Mouse (Mus musculus) stomach, embryonic 14.5 days (tissue): ENCODE data around the gene Nr1i2. TPM values are rescaled to one million over a fixed set of nuclear protein-coding genes. Genes with fewer than 3 reads are reported as not detected.

ENCODE experiments used
- ATAC-seq: fragments of 200-750 bp; cut with Nextera tagmentation; 2 replicates; pipeline ENCODE4 v1.8.0; 2017; ENCODE audit warnings: low read depth, moderate TSS enrichment; ENCODE audit not compliant: insufficient number of reproducible peaks, insufficient read depth, low FRiP score
- H3K27ac ChIP-seq: fragments of 300-500 bp; sonication (generic); 2 replicates; pipeline ENCODE4 v1.5.1; 2014; ENCODE audit warnings: mild to moderate bottlenecking, low read length, moderate library complexity, mixed read lengths
- H3K27me3 ChIP-seq: fragments of 300-500 bp; sonication (generic); 2 replicates; pipeline ENCODE4 v1.6.1; 2014; ENCODE audit warnings: low read length, control low read depth, mixed read lengths; ENCODE audit not compliant: control insufficient read depth, insufficient read depth
- H3K36me3 ChIP-seq: fragments of 300-500 bp; sonication (generic); 2 replicates; pipeline ENCODE4 v1.6.1; 2014; ENCODE audit warnings: mild to moderate bottlenecking, control low read depth, low read length, moderate library complexity, mixed read lengths; ENCODE audit not compliant: control insufficient read depth, insufficient read depth
- H3K4me1 ChIP-seq: fragments of 300-500 bp; sonication (generic); 2 replicates; pipeline ENCODE4 v1.6.1; 2014; ENCODE audit warnings: low read length, control low read depth, mixed read lengths; ENCODE audit not compliant: control insufficient read depth, insufficient read depth
- H3K4me2 ChIP-seq: fragments of 300-500 bp; sonication (generic); replicated peaks from 2 replicates; pipeline ENCODE4 v1.6.1; 2014; ENCODE audit warnings: low read depth, low read length, control low read depth
- H3K4me3 ChIP-seq: fragments of 300-500 bp; sonication (generic); 2 replicates; pipeline ENCODE4 v1.5.1; 2014; ENCODE audit warnings: low read depth, low read length, control low read depth
- H3K9ac ChIP-seq: fragments of 300-500 bp; sonication (generic); replicated peaks from 2 replicates; pipeline ENCODE4 v1.6.1; 2014; ENCODE audit warnings: low read depth, mild to moderate bottlenecking, control low read depth, low read length, moderate library complexity, mixed read lengths
- H3K9me3 ChIP-seq: fragments of 300-500 bp; sonication (generic); 2 replicates; pipeline ENCODE4 v1.6.1; 2016; ENCODE audit warnings: low read depth, low read length, control low read depth; ENCODE audit not compliant: control insufficient read depth
- WGBS: fragments of 180-500 bp; shearing (Covaris S2); extraction: QIAGEN DNeasy Blood & Tissue Kit; methylation state at CpG from one replicate; pipeline ENCODE4 v1.1.7; 2014; 5-methylcytosine and 5-hydroxymethylcytosine counted together
- polyA plus RNA-seq: library from polyadenylated mRNA; unstranded; fragments of >200 nt; fragmentation: Nextera tagmentation; extraction: Ambion mirVana; gene quantifications from 2 replicates; pipeline ENCODE4 v1.2.1, GENCODE M21; 2014

Gene Nr1i2
- polyA plus RNA-seq, 1 experiment from 2014 or later = 2.6 TPM

DNA sequence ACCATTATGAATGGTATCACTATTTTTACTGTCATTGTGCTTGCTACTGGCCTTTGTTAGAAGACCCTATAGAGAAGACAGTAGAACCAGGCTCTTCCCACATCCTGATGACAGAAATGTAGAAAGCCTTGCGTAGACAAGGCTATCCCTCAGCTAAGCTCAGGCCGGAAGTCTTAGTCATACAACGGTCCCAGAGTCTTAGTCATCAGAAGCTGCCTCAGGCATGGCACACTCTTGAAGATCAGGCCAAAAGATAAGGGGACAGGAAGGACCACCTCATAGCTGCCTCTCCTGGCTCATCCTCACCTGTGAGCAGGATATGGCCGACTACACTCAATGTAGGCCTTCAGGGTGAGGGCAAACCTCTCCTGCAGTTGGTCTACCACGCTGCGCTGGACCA lies 44.2 kb downstream of the Nr1i2 start:
- WGBS = 92% methylated on average over 6 of the region's 6 CpGs
- H3K36me3 ChIP-seq = no peaks in the 10 kb centered on the region

DNA sequence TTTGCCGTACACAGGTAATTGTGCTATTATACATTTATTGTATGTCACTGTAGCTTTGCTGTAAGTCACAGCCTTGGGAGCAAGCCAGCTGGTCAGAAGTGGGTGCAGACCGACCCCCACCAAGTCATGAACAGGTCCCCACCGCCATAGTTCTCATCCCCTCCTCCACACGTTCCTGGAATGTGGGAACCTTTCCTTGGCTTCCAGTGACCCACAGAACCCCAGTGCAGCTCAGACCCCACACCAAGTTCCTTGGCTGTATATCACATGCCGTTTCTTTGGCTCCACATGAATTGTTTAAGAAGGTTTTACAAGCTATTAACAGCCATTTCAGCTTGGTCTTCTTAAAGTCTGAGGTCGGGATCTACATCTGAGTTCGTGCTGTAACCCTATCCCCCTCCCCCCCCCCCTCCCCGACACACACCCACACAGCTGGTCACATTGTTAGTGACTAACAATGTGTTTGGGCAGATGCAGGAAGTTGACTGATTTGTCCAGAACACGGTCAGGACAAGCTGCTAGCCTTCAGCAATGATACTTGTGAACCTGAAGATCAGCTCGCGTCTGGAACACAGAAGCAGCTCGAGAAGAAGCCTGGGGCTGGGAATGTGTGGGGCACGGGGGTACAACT lies 46.2 kb downstream of the Nr1i2 start:
- peaks cover 3% of the 10 kb centered on the region; the same call in 1 of the 2 replicates for H3K4me1 ChIP-seq
- 34% methylated on average over 13 of the region's 13 CpGs for WGBS
- no peak for ATAC-seq
- H3K27me3 ChIP-seq = no peaks in the 10 kb centered on the region
- no peak overlapping the region for H3K4me3 ChIP-seq
- H3K27ac ChIP-seq = no peak overlapping the region
- no peaks in the 10 kb centered on the region for H3K36me3 ChIP-seq
- no peak overlapping the region for H3K4me2 ChIP-seq
- no peaks in the 10 kb centered on the region for H3K9me3 ChIP-seq
- H3K9ac ChIP-seq = no peak overlapping the region

More for the DNA sequence above, 44.2 kb downstream of the Nr1i2 start:
- Histone ChIP-seq H3K27me3 (no peaks in the 10 kb centered on the region), H3K4me1 (peaks cover 3% of the 10 kb centered on the region; the same call in 1 of the 2 replicates), H3K4me2 (no peak overlapping the region), H3K4me3 (no peak overlapping the region), H3K9ac (no peak overlapping the region), H3K9me3 (no peaks in the 10 kb centered on the region), H3K27ac (no peak overlapping the region)
- no peak for ATAC-seq

DNA sequence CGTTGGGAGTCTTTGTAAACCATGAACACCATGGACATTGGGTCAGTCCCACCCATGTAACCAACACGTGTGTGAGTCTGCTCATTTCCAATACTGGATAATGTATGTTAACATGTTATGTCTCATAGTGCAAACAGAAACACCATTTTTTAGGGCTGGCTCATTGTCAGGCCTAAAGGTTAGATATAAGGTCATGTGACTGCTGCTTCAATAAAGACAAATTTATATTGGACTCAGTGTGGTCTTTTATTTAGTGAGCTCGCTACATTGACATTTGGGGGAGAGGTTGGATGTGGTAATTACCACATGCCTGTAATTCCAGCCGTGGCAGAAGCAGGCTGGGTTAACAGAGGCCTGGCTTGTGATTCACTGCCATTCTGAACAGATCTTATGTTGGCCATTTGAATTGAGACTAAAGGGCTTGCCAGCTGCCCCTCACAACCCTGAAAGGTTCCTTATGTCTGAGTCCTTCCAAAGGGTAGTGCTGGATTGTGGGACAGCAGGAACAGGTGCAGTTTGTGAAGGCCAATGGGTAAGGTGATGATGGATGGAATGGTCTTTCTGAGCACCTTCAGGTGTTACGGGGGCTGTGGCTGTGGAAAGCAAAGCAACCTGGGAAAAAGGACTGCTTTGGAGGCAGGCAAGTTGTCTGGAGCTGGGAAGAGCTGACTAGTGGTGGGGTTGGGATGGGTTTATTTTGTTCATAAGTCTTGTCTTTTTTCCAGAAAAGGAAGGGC lies 48.6 kb downstream of the Nr1i2 start:
- Histone ChIP-seq H3K4me2 (no peak overlapping the region), H3K27ac (no peak overlapping the region), H3K36me3 (peaks cover 4% of the 10 kb centered on the region; the same call in 1 of the 2 replicates), H3K27me3 (no peaks in the 10 kb centered on the region), H3K4me3 (no peak overlapping the region), H3K4me1 (peaks cover 3% of the 10 kb centered on the region; the same call in 1 of the 2 replicates), H3K9me3 (no peaks in the 10 kb centered on the region), H3K9ac (no peak overlapping the region)
- no peak for ATAC-seq
- WGBS = 76% methylated on average over 5 of the region's 5 CpGs

DNA sequence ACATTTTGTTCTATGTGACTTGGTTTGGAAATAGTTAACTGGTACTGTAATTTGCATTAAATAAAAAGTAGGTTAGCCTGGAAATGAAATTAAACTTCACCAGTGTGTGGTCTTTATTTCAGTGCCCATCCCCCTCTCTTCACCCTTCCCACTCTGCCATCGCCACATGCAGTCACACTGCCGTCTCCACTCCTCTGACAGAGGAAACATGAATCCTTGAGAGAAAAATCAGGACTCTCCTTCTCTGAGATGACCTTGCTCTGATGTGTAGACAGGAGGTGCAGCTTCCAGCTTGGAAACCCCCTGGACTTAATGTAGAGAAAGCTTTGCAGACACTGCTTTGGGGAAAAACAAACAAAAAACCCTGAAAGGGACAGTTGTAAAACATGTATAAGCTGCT lies 49.2 kb downstream of the Nr1i2 start:
- ATAC-seq = no peak
- H3K4me2 ChIP-seq = no peak overlapping the region
- no peaks in the 10 kb centered on the region for H3K9me3 ChIP-seq
- no peak overlapping the region for H3K27ac ChIP-seq
- WGBS = 69% methylated on average over 2 of the region's 2 CpGs
- H3K4me1 ChIP-seq = peaks cover 3% of the 10 kb centered on the region; the same call in 1 of the 2 replicates
- H3K4me3 ChIP-seq = no peak overlapping the region
- H3K27me3 ChIP-seq = no peaks in the 10 kb centered on the region
- peaks cover 8% of the 10 kb centered on the region; the same call in 1 of the 2 replicates for H3K36me3 ChIP-seq
- no peak overlapping the region for H3K9ac ChIP-seq

DNA sequence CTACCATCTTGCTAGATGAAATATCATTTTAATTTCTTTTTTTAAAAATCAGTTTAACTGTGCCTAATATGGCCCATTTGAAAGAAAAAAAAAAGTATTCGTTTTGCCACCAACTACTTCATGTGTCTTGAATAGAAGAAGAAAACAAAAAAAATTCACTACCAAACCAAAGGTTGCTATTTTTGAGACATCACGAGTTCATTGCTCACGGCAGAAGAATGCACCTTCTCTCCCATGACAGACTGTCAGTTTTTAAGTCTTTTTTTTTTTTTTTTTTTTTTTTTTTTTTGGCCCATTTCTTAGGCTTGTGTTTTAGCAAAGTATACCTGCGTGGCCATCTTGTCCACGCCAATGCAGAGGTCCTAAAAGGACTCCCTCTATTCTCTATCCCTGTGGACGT lies 50.5 kb downstream of the Nr1i2 start:
- H3K4me2 ChIP-seq = no peak overlapping the region
- no peak overlapping the region for H3K4me3 ChIP-seq
- no peak overlapping the region for H3K9ac ChIP-seq
- peaks cover 8% of the 10 kb centered on the region; the same call in 1 of the 2 replicates for H3K36me3 ChIP-seq
- no peaks in the 10 kb centered on the region for H3K9me3 ChIP-seq
- WGBS = 91% methylated on average over 6 of the region's 6 CpGs
- no peaks in the 10 kb centered on the region for H3K27me3 ChIP-seq
- H3K4me1 ChIP-seq = peaks cover 3% of the 10 kb centered on the region; the same call in 1 of the 2 replicates
- no peak for ATAC-seq
- H3K27ac ChIP-seq = no peak overlapping the region

DNA sequence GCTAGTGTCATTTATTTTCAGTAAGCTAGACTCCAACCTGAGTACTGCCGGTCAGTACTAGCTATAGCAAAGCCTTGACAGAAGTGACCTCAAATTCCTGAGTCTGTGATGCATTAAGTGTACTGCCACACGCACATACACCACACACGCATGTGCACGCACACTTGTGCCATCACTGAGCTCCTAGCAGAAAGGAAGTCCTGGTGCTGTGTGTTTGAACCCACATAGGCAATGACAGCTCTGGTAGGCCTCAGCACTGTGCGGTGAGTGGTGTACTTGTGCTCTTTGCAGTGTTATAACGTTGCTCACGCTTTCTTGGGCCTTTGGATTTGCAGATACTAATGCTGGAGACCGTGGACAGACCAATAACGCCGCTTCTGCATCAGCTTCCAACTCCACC lies 54.5 kb downstream of the Nr1i2 start:
- H3K9ac ChIP-seq = no peak overlapping the region
- WGBS = 92% methylated on average over 10 of the region's 10 CpGs

DNA sequence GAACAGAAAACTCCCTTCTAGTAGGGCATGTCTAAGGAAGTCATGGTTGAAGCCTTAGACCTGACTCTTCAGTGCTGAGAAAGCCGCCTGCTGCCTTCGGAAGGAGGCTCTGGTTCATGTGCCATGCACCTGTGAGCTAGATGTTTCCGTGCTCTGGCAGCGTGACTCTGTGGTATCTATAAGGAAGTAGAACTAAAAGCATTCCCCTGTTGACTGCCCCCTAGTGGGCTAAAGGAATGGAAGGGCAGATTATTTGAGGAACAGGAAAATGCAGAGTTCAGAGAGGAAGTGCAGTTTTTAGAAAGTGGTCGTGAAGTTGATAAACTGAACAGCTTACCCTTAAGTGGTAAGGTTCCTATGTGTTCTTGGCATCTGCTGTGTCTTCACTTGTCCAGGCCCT lies 54.9 kb downstream of the Nr1i2 start:
- no peak for ATAC-seq
- H3K4me1 ChIP-seq = no peaks in the 10 kb centered on the region; the same call in 1 of the 2 replicates
- no peak overlapping the region for H3K4me2 ChIP-seq

More for the DNA sequence above, 54.5 kb downstream of the Nr1i2 start:
- Histone ChIP-seq H3K27ac (no peak overlapping the region), H3K9me3 (no peaks in the 10 kb centered on the region), H3K36me3 (peaks cover 13% of the 10 kb centered on the region; the same call in 1 of the 2 replicates), H3K27me3 (no peaks in the 10 kb centered on the region), H3K4me3 (no peak overlapping the region), H3K4me2 (no peak overlapping the region), H3K4me1 (no peaks in the 10 kb centered on the region; the same call in 1 of the 2 replicates)
- ATAC-seq = no peak

DNA sequence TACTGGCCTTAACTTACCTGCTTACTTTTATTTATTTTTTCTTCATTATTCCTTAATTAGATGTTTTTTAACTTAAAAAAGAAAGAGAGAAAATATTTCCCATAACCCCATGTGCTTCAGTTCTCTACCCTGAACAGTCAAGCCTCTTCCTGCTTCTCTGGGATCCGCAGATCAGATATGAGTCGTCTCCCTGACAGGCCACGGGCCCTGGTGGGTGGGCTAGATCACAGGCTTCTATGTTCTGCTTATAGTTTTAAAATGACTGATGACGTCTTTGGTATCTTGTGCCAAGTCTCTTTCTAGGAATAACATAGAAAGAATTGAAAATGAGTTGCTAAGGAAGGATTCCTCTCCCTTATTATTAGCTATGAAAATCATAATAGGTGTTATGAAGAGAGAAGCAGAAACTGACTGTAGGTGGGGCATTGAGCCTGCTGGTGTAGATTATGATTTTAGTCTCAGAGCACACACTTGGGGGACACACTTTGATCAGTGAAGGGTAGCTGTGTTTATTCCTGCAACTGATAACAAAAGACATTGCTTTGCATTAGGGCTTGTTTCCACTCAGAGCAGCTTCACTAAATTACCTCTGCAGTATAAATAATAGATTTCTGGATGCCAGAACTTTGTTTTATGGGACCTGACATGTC lies 57.6 kb downstream of the Nr1i2 start:
- Histone ChIP-seq H3K27me3 (no peaks in the 10 kb centered on the region), H3K36me3 (peaks cover 13% of the 10 kb centered on the region; the same call in 1 of the 2 replicates), H3K4me1 (no peaks in the 10 kb centered on the region; the same call in 1 of the 2 replicates), H3K9ac (no peak overlapping the region), H3K9me3 (no peaks in the 10 kb centered on the region), H3K4me2 (no peak overlapping the region), H3K4me3 (no peak overlapping the region), H3K27ac (no peak overlapping the region)
- no peak for ATAC-seq
- 41% methylated on average over 4 of the region's 4 CpGs for WGBS

More for the DNA sequence above, 54.9 kb downstream of the Nr1i2 start:
- H3K27me3 ChIP-seq = no peaks in the 10 kb centered on the region
- no peak overlapping the region for H3K27ac ChIP-seq
- 80% methylated on average over 5 of the region's 5 CpGs for WGBS
- no peak overlapping the region for H3K9ac ChIP-seq
- H3K4me3 ChIP-seq = no peak overlapping the region
- no peaks in the 10 kb centered on the region for H3K9me3 ChIP-seq
- peaks cover 13% of the 10 kb centered on the region; the same call in 1 of the 2 replicates for H3K36me3 ChIP-seq
